Mouse (Mus musculus) monocyte, adult 2 months (primary cell): ENCODE results near the gene Stxbp5.
"Not testable (repeated sequence)": the region's sequence is repeated elsewhere in the genome, so short reads cannot be mapped to it uniquely, and the experiment has no call there.

Source experiments
- DNase-seq, 2 experiments: peaks; one replicate each; pipeline ENCODE4 v3.0.0; 2022; ENCODE audit warnings: low spot score in 2 of 2, low read depth in 1 of 2

The Stxbp5 gene

GRCm38 (mm10) chr10:9901071-9901696 lies at the start of gene Stxbp5:
TSS of gene Stxbp5 (minus strand) at chr10:9901079.
- peak in 1 of 2 experiments; percentile 45 for DNase-seq

DNA sequence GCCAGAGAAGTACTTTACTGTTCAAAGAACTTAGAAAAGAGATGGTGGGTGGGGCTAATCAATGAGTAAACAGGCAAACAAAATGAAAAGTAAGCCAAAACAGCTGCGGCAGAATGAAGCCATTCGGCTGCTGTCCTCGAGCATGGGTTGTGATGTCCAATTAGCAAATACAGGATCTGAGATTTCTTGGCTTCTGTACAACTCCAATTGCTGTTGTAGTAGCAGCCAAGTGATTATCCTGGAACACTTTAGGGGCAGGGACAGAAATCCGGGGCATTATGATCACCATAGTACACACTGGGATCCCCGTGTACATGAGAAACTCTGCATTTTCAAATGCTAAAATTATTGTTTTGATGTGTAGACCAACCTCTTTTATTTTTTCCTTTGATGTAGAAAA lies 11.5 kb upstream of the Stxbp5 start:
- no peak for DNase-seq

- DNase-seq, result no peak
Observed at GRCm38 (mm10) chr10:9907919-9908502, 7.1 kb upstream of the Stxbp5 start.

DNA sequence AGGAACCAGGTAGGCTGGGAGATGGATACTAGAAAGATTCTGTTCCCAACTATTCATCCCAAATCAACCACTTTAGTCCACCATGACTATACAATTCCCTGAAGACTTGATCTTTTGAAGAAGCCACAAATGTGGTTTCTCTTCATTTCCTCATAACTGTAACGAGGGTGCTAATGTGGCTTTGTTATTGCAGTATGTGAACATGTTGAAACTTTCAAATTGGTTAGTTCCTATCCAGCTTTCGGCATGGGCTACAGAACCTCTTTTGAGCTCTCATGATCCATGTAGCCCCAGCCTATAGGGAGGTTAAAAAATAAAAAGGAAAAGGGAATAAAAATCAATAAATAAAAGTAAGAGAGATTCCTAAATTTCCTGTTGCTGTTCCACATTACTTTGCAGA lies 6.6 kb upstream of the Stxbp5 start:
- DNase-seq, result no peak

DNA sequence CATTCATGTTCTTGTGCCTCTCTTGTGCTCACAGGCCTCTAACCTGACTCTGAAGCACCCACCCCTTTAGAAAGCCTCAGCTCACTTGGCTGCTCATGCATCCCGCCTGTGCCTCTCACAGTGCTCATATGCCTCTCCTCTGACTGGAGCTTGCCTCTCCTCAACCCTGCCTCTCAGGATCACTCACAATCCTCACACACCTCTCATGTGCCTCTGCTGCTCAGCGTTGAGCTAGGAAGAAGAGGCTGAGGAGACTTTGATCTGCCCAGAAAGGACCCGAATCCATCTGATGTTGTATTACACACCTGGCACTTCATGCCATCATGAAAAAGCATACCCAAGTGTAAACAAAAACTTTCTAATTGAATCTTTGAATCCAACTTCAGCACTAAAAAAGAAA lies 5.3 kb upstream of the Stxbp5 start:
- DNase-seq, result no peak

- DNase-seq, result peak; percentile 54 to 62
Observed at GRCm38 (mm10) chr10:9901697-9902239, 889 bp upstream of the Stxbp5 start.

GRCm38 (mm10) chr10:9900315-9901070 lies 386 bp downstream of the Stxbp5 start:
- DNase-seq, result no peak

GRCm38 (mm10) chr10:9899816-9900215 lies 1.1 kb downstream of the Stxbp5 start:
- DNase-seq, result no peak

DNA sequence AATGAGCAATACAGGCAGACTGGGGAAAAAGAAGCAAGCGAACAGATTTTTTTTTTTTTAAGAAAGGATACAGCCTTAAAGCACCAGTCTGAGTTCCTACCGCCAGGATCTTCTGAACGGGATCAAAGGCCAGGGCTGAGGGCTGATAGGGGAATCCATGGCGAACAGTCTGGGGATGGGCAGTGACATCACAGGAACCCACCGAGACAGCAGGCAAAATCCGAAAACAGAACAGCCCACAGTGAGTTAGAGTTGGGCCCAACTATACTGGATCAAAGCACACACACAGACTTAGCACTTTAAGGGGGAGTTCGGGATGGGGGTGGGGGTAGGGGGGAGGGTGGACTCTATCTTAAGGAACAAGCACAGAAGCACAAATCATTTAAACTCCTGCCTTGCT lies 1.8 kb downstream of the Stxbp5 start:
- no peak for DNase-seq

DNA sequence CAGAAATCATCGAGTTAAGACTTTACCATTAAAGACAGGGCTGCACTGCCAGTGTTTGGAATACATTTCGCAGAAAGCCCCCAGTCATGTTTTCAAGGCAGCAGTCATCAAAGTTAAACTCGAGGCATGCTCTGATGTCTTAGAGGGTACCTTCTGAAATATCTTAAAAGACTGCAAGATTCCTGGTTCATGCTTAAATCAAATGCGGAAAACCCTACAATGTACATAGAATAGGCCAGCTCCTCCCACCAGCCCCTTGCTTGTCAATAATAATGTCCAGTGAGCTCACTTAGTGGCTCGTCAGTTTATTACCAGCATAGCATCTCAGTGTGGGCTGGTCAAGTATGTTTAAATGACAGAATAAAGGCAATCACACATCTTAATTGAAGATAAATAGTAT lies 3.0 kb downstream of the Stxbp5 start:
- no peak for DNase-seq

DNA sequence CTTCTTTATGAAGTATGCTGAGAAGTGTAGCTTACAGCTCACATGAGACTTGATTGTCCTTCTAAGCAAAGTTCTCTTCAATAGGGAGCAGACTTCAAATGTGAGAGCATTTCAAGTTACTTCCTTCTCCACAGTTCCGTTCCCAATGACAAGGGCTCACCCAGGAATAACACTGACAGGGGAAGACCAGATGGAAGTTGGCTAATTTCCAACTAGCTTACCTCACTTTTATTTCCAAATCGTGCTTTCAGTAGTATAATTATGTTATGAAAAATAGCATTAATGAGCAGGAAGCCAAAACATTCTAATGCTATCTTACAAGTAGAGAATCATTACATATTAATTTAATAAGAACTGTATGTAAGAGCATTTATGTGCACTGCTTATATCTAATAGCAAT lies 7.3 kb downstream of the Stxbp5 start:
- DNase-seq, result no peak

- no peak for DNase-seq
Observed at GRCm38 (mm10) chr10:9889651-9890050, 11.2 kb downstream of the Stxbp5 start.

- DNase-seq, result no peak
Observed at GRCm38 (mm10) chr10:9888655-9889054, 12.2 kb downstream of the Stxbp5 start.

DNA sequence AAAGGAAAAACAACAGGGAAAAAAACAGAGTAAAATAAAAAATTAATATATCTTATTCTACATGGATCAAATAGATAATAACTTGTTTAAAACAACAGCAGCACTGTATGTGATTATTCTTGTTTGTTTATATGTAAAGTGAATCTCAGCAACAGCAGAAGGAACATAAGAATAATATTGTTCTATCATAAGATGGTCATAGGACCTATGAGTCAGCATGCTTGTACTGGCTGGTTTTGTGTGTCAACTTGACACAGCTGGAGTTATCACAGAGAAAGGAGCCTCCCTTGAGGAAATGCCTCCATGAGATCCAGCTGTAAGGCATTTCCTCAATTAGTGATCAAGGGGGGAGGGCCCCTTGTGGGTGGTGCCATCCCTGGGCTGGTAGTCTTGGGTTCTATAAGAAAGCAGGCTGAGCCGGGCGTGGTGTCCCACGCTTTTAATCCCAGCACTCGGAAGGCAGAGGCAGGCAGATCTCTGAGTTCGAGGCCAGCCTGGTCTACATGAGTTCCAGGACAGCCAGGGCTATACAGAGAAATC lies 19.0 kb downstream of the Stxbp5 start:
- DNase-seq, result not testable (repeated sequence)

GRCm38 (mm10) chr10:9880070-9880728 lies 20.7 kb downstream of the Stxbp5 start:
- peak in 1 of 2 experiments; percentile 14 for DNase-seq

DNA sequence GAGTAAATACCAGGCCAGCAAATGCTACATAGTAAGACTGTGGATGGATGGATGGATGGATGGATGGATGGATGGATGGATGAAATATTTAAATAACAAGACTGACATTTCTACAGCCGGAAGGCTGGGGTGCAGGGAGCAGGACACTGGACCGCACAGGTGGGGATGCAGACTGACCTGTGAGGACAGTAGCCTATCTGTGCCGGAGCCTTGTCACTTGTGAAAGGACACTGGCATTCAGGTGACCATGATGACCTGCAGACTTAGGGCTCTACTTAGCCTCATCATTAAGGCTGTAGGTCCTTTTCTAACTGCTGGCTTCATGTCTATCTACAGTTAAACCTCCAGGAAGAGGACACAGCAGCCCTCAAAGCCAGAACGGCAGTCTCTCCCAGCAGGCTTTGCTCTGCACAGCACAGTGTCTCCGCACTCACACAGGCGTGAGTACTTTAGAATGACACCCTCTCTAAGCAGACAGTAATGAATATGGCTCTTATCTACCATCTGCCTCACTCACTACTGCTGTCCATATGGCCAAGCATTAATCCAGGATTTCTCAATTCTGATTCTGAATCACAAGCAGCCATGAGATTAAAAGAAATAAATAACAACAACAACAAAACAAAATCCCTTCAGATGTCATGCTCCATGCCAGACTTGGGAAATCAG lies 21.9 kb downstream of the Stxbp5 start:
- no peak for DNase-seq

GRCm38 (mm10) chr10:9875905-9876304 lies 25.0 kb downstream of the Stxbp5 start:
- DNase-seq, result no peak

DNA sequence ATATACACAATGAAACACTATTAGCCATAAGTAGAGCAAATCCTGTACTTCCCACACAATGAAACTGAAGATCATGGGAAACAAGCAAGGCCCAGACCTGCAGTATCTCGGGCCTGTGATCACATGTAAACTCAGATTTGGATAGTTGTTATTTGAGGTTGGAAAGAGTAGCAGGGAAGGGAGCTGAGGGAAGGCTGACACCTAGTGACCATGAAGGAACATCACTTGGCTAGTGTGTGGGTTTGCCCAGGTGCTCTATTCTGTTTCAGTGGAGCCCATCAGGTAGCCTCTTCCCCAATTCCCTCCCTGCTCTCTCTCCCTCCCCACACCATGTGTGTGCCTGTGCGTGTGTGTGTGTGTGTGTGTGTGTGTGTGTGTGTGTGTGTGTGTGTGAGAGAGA lies 28.7 kb downstream of the Stxbp5 start:
- DNase-seq, result no peak

DNA sequence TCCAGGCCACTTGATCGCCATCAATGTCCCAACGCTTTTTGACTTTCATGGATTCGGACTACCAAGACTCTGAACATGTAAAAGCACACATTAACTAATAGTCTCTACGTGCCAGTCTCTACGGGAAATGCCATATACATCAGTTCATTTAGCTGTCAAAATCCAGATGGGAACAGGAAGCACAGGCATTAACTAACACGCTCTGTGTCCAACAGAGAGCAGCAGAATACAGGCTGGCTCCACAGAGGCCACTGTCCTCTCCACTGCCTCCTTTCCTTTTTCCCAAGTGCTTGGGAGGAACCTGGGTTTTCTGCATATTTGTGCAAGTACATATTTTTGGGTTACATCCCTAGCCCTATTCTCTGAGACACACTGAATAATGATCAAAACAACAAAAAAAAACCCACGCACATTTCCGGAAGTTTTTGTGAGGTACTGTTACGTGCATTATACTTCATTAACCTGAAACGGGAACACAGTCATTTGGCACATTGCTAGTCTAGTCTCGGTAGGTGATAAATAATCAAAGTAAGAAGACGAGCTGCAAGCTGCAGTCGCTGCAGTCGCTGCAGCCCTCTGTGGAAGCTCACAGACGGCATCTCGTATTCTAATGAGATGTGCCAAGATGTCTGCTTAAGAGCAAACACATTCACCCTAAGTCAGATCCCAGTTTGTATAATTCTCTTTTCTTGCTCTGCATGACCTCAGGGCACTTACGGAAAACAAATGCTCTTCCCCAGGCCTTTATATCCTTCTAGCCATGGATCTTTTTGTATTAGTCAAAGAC lies 33.9 kb downstream of the Stxbp5 start:
- DNase-seq, result no peak

DNA sequence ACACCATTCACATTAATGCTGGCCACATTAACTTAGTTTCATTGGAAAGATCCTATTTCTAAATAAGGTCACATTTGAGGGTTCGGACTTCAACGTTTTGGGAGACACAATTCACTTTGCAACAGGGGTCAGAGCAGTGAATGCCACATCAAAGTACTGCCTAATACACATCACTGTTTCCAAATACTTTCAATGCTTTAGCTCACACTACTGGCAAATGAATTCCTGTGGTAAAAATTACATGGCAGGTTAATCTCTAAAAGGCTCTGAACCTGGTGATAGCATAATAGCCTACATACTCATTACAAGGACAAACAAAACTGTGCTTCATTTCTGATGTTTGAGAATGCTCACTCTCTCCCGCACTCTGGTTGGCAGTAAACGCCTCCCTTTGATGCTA lies 40.9 kb downstream of the Stxbp5 start:
- no peak for DNase-seq
